Mouse (Mus musculus) small intestine, adult 2 months (tissue): ENCODE measurements around the gene Ptprd.

Experiments used
- CTCF ChIP-seq: fragments of 200-500 bp; IDR thresholded peaks from 2 replicates; pipeline ENCODE4 v1.5.1; 2012; ENCODE audit warnings: low read depth, mild to moderate bottlenecking, control low read depth, inconsistent platforms, low read length, moderate library complexity, mixed read lengths; ENCODE audit not compliant: insufficient replicate concordance, insufficient read length; ENCODE audit errors: extremely low read depth
- POLR2A ChIP-seq: fragments of 200-500 bp; IDR thresholded peaks from 2 replicates; pipeline ENCODE4 v1.6.1; 2012; ENCODE audit warnings: low read depth, mild to moderate bottlenecking, control low read depth, inconsistent platforms, low read length, moderate library complexity

DNA sequence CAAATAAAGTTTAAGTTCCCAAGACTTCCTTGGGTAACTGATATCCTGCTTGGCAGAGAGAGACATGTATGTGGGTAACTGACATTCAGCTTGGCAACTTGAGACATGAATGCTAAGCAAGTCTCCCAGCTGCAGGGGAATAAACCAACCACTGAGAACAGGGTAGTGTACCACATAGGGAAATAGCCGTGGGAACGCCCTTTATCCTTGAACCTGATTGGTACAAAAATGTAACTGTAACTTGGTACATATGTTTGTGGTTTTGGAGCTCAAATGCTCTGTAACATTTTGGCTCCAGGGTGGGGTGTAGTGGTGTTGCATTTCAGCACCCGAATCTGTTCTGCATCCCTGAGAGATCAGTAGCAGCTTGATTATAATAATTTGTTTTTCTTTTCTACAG, 1444.8 kb downstream of the Ptprd start:
- TF ChIP-seq POLR2A: no peak
- TF ChIP-seq CTCF: no peak
